Mouse (Mus musculus): ENCODE measurements around the gene Zfp46. TPM values are rescaled to one million over a fixed set of nuclear protein-coding genes. Genes with fewer than 3 reads are reported as not detected.
A peak's percentile ranks its signal among the peaks of the same experiment; 100 is the strongest.

Gene Zfp46
- total and polyA plus RNA-seq, 2 experiments from 2014 or later, result 31.0 to 73.1 TPM

DNA sequence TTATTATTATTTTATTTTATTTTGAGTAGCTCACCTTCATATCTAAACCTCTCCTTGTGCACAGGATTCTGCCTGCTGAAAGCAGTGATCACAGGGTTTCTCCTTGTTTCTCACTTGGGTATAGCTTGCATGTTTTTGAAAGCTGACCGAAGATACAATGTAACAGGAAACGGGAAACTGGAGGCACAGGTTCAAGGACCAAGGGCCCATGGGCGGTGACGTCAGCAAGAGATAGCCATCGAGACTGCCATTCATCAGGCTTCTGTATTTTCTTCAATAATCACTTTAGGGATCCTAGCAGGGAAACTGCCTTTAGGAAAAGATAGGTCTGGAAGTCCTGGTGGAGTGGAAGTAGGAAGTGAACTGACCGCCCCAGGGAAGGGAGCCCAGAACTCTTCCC is 7.2 kb downstream of the Zfp46 start:
- no peak overlapping the region for H3K4me3 ChIP-seq (ENCODE audit: low read depth, low read length)
- 90% methylated on average over 6 of the region's 6 CpGs for WGBS
- no peak overlapping the region for H3K9ac ChIP-seq
- ATAC-seq (no peak), DNase-seq (no peak)
- peaks cover 4% of the 10 kb centered on the region for H3K4me1 ChIP-seq (ENCODE audit: insufficient read depth)
- no peak overlapping the region for H3K27ac ChIP-seq (ENCODE audit: low read depth, low read length)
- no peaks in the 10 kb centered on the region for H3K27me3 ChIP-seq (ENCODE audit: insufficient read depth, low read length)
- H3K4me2 ChIP-seq (ENCODE audit: low read depth), result no peak overlapping the region
- no peaks in the 10 kb centered on the region for H3K9me3 ChIP-seq (ENCODE audit: low read length)
- no peak for TF ChIP-seq CTCF (IDR thresholded peaks at IDR 0.05; ENCODE audit: low read depth)
- H3K36me3 ChIP-seq (ENCODE audit: insufficient read depth), result peaks cover 67% of the 10 kb centered on the region

DNA sequence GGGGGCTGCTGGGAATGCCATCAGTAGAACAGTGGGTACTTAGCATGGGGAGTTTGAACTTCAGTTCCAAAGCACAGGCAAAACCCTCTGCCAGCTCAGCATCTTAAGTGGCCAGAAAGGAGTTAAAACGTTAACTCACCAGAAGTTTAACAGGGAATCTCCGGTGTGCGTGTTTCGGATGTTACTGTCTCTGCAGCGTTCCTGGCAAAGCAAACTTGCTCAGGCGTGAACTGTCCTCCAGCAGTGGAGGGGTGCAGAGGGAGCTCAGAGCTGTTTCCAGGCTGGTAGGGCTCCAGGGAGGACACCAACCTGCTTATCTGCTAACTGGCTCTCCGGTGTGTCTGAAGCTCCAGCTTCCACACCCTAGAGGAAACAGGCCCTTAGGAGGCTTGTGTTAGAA is 11.5 kb downstream of the Zfp46 start:
- no peak overlapping the region for H3K9ac ChIP-seq
- H3K4me1 ChIP-seq (ENCODE audit: insufficient read depth), result no peaks in the 10 kb centered on the region
- H3K36me3 ChIP-seq (ENCODE audit: insufficient read depth), result peaks cover 41% of the 10 kb centered on the region
- H3K27me3 ChIP-seq (ENCODE audit: insufficient read depth, low read length), result no peaks in the 10 kb centered on the region
- no peak overlapping the region for H3K27ac ChIP-seq (ENCODE audit: low read depth, low read length)
- no peak overlapping the region for H3K4me2 ChIP-seq (ENCODE audit: low read depth)
- DNase-seq, result no peak
- no peak for ATAC-seq
- no peaks in the 10 kb centered on the region for H3K9me3 ChIP-seq (ENCODE audit: low read length)
- WGBS, result 73% methylated on average over 7 of the region's 7 CpGs
- no peak for TF ChIP-seq CTCF (IDR thresholded peaks at IDR 0.05; ENCODE audit: low read depth)
- no peak overlapping the region for H3K4me3 ChIP-seq (ENCODE audit: low read depth, low read length)

DNA sequence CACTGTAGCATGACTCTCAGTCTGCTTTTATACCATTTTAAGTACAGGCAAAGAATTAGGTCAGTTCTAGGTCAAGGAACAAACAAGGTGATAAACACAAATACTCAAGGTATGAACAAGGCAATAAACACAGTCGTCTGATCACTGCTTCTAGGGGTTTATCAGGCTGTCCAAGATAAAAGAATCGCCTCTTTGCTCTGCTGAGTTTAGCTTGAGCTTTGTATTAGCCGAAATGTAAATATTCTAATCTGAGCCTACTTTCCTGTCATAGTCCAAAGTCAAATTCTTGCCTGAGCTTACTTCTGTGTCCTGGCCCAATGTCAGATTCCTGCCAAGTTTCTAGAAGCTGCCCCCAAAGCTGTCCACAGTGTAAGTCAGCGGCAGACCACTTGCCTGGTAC is 18.0 kb downstream of the Zfp46 start:
- Histone ChIP-seq H3K27ac (ENCODE audit: low read depth, low read length) (no peak overlapping the region), H3K4me1 (ENCODE audit: insufficient read depth) (no peaks in the 10 kb centered on the region), H3K9me3 (ENCODE audit: low read length) (no peaks in the 10 kb centered on the region), H3K9ac (no peak overlapping the region), H3K27me3 (ENCODE audit: insufficient read depth, low read length) (no peaks in the 10 kb centered on the region), H3K4me2 (ENCODE audit: low read depth) (no peak overlapping the region), H3K4me3 (ENCODE audit: low read depth, low read length) (no peak overlapping the region), H3K36me3 (ENCODE audit: insufficient read depth) (no peaks in the 10 kb centered on the region)
- TF ChIP-seq CTCF (IDR thresholded peaks at IDR 0.05; ENCODE audit: low read depth), result no peak
- no peak for ATAC-seq
- WGBS, result 86% methylated on average over 4 of the region's 4 CpGs
- DNase-seq, result no peak

DNA sequence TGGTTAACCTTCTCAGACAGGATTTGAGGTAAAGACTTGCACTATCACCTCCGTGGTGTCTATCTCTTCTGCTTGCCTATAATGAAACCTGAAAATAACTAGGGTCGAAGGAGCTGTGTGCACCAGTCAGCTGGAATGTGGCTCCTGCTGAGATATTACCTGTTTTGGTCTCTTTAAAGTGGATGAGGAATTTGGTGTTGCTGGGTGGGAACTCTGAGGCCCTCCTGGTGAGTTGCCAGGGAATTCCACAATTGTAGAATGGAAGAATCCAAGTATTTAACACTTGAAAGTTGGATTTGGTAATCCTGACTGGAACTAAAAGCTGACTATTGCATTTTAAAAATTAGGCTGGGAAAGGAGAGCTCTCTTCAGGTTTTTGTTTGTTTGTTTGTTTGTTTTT is 19.7 kb downstream of the Zfp46 start:
- Histone ChIP-seq H3K4me1 (ENCODE audit: insufficient read depth) (no peaks in the 10 kb centered on the region), H3K9ac (no peak overlapping the region; the same call in 1 of the 2 replicates), H3K4me3 (ENCODE audit: low read depth, low read length) (no peak overlapping the region), H3K36me3 (ENCODE audit: insufficient read depth) (no peaks in the 10 kb centered on the region), H3K27me3 (ENCODE audit: insufficient read depth, low read length) (no peaks in the 10 kb centered on the region), H3K4me2 (ENCODE audit: low read depth) (no peak overlapping the region), H3K27ac (ENCODE audit: low read depth, low read length) (no peak overlapping the region), H3K9me3 (ENCODE audit: low read length) (no peaks in the 10 kb centered on the region)
- DNase-seq (no peak), ATAC-seq (no peak)
- no peak for TF ChIP-seq CTCF (IDR thresholded peaks at IDR 0.05; ENCODE audit: low read depth)
- 49% methylated on average over 2 of the region's 2 CpGs for WGBS

DNA sequence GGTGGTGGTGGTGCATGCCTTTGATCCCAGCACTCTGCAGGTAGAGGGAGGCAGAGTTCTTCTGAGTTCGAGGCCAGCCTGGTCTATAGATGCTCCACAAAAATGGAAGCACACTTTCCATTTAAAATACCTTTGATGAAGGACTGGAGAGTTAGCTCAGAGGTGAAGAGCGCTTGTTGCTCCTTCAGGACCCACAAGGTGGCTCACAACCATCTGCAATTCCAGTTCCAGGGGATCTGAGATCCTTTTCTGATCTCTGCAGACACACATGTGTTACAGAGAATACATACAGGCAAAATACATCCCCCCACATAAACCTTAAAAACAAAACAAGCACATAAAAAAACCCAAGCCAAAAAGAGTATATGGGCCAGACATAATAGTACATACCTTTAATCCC is 23.9 kb downstream of the Zfp46 start:
- Histone ChIP-seq H3K27me3 (ENCODE audit: insufficient read depth, low read length) (no peaks in the 10 kb centered on the region), H3K36me3 (ENCODE audit: insufficient read depth) (no peaks in the 10 kb centered on the region), H3K27ac (ENCODE audit: low read depth, low read length) (no peak overlapping the region), H3K9ac (no peak overlapping the region), H3K4me1 (ENCODE audit: insufficient read depth) (peaks cover 9% of the 10 kb centered on the region), H3K9me3 (ENCODE audit: low read length) (no peaks in the 10 kb centered on the region), H3K4me3 (ENCODE audit: low read depth, low read length) (no peak overlapping the region), H3K4me2 (ENCODE audit: low read depth) (no peak overlapping the region)
- ATAC-seq (no peak), DNase-seq (no peak)
- TF ChIP-seq CTCF (IDR thresholded peaks at IDR 0.05; ENCODE audit: low read depth), result peak; percentile 44
- 59% methylated on average over 2 of the region's 2 CpGs for WGBS

DNA sequence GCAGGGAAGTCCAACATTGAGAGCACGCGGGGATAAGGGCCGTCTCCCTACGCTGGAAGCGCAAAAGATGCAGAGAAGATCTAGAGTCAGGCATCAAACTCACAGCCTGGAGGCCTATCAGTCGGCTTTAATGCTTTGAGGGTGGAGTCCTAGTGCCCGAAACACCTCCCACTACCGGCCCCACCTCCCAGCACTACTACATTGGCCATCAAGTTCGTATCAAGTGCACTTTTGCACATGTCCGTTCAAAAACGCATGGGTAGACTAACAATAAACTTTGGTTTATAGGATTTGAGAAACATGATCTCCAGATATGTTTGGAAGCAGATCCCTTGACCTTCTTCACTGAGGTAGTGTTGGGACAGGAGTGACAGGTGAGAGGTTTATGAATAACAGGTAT is 25.3 kb downstream of the Zfp46 start:
- Histone ChIP-seq H3K4me2 (ENCODE audit: low read depth) (peak overlapping the region; percentile 59), H3K27me3 (ENCODE audit: insufficient read depth, low read length) (no peaks in the 10 kb centered on the region), H3K9ac (peak overlapping the region; percentile 67), H3K9me3 (ENCODE audit: low read length) (no peaks in the 10 kb centered on the region), H3K36me3 (ENCODE audit: insufficient read depth) (no peaks in the 10 kb centered on the region), H3K4me3 (ENCODE audit: low read depth, low read length) (peak overlapping the region; percentile 97), H3K27ac (ENCODE audit: low read depth, low read length) (peak overlapping the region; percentile 92), H3K4me1 (ENCODE audit: insufficient read depth) (peaks cover 15% of the 10 kb centered on the region)
- ATAC-seq (no peak), DNase-seq (no peak)
- no peak for TF ChIP-seq CTCF (IDR thresholded peaks at IDR 0.05; ENCODE audit: low read depth)
- WGBS, result 8% methylated on average over 11 of the region's 11 CpGs

DNA sequence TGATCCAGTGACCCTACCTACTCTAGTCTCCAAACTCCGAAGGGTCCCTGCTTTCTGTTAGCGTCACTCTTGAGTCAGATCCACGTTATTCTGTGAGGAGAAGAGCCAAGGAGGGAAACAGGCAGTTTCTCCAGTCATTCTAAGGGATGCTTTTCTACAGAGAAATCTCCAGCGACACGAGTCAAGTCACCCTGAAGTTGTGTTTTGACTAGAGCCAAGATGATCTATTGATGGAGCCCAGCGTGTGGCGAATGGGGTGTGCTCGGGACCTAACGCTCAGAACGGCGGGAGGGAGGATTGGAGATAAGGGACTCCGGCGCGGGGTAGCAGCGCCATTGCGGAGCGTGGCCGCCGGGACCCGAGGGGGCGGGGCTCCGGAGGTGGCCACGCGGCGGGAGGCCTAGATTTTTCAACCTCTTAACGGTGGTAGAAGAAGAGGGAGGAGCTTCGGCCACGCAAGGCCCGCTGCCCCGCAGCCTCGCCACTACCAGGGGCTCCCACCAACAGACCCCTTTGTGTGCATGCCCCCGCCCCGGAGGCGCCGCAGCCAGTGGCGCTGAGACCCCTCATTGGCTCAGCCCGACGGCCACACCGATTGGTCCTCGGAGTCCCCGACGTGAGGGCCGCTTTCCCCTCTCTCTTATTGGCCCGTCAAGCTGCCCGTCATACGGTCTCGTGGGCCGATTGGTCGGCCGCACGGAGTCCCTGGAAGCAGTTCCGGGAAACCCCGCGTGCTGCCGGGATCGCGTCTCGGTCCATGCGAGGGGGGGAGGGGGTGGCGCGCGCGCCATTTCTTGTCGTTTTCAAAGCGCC is 26.0 kb downstream of the Zfp46 start, which contains the start of gene Hnrnpr:
Gene Hnrnpr, plus strand, starts transcription at position 714 of the 813 bp plus-strand sequence.
- H3K36me3 ChIP-seq (ENCODE audit: insufficient read depth), result no peaks in the 10 kb centered on the region
- H3K4me3 ChIP-seq (ENCODE audit: low read depth, low read length), result peak within 1 kb of the TSS; percentile 97
- no peaks in the 10 kb centered on the region for H3K9me3 ChIP-seq (ENCODE audit: low read length)
- 1% methylated on average over 59 of the region's 65 CpGs for WGBS
- H3K27me3 ChIP-seq (ENCODE audit: insufficient read depth, low read length), result no peaks in the 10 kb centered on the region
- TF ChIP-seq CTCF (IDR thresholded peaks at IDR 0.05; ENCODE audit: low read depth), result no peak
- peak within 1 kb of the TSS; percentile 96 for H3K9ac ChIP-seq
- peak within 1 kb of the TSS; percentile 97 for H3K27ac ChIP-seq (ENCODE audit: low read depth, low read length)
- peak within 1 kb of the TSS; percentile 80 for H3K4me2 ChIP-seq (ENCODE audit: low read depth)
- peaks cover 18% of the 10 kb centered on the region for H3K4me1 ChIP-seq (ENCODE audit: insufficient read depth)
- ATAC-seq (peak; percentile 100), DNase-seq (peak; percentile 99)
